Mouse (Mus musculus): ENCODE data around the gene Tmem212.

Gene Tmem212

DNA sequence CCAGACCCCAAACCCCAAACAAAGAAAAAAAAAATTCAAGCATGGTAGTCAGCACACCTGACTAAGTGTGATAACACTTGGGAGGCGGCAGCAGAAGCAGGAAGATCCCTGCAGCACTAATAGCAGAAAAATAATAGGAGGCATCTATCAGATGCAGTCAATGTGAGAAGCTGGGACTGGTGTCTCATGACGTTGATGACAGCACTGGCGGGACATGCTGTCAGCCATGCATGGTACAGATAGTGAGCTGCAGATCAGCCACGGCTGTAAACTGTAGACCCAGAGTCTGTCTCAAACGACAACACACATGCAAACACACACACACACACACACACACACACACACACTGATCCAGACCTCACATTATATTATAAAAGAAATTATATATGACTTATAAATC lies 52.9 kb downstream of the Tmem212 start:
- no peak for DNase-seq (ENCODE audit: low spot score in 2 of 2)

DNA sequence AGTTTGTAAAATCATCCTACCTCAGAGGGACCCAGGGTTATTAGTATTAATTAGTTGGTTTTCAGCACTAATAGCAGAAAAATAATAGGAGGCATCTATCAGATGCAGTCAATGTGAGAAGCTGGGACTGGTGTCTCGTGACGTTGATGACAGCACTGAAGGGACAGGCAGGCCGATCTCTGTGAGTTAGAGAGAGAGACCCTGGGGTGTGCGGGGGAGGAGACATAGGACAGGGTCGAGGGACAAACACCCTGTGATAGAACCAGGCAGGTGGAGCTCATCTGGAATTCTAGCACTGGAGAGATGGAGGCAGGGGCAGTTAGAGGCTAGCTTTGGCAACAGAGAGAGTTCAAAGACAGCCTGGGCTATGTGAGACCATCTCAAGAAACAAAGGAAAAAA lies 53.3 kb downstream of the Tmem212 start:
- DNase-seq (ENCODE audit: low spot score in 2 of 2), result no peak

DNA sequence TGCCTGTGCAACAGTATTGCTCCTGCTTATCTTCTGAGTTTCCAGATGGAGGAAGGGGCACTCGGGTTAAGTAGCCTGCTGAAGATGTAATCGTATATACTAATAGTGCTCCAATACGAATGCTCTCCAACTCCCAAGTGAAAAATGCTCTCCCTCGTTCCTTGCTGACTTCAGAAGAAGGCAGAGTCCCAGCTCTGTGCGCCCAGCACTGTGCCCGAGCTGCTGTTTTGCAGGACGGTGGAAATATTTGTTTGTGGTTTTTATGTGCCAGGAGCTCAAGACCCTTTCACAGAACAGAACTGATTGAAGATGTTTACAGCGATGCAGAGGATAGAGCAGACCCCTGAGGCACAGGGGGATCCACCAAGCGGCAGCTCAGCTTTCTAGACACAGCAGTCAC lies 55.9 kb downstream of the Tmem212 start:
- DNase-seq (ENCODE audit: low spot score in 2 of 2), result no peak

DNA sequence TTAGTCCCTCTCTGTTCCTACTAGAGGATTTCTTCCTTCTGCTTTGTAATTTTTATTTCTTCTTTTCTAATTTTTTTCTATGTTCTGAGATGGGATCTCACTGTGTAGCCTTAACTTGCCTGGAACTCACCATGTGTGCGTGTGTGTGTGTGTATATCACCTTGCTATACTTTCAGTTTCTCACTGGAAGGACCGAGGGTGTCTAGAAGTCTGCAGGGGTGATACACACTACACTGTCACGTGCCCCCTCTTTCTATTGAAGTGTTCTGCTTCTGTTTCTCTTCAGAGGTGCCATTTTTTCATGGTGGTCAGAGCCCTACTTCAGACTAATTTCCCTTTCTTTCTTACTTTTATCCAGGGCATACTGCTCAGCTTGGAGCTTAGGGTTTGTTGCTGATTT lies 56.4 kb downstream of the Tmem212 start:
- DNase-seq (ENCODE audit: low spot score in 2 of 2), result no peak

DNA sequence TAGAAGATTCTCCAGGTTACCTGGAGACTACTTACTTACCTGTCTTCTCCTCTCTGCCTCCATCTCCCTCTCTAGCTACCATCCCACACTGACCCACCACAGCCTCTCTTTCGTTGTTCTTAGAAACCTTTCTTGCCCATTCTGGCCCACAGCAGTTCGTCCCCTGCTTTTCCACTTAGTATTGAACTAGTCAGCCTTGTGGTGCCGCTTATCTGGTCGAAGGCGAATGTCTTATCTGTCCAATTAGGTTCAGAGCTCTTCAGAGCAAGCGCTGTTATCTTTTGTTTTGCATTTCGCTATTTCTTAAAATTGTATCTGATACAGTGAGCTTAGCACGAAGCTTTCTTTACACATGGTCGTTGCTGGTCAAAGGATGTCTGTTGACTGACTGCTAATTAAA lies 56.9 kb downstream of the Tmem212 start:
- no peak for DNase-seq (ENCODE audit: low spot score in 2 of 2)

DNA sequence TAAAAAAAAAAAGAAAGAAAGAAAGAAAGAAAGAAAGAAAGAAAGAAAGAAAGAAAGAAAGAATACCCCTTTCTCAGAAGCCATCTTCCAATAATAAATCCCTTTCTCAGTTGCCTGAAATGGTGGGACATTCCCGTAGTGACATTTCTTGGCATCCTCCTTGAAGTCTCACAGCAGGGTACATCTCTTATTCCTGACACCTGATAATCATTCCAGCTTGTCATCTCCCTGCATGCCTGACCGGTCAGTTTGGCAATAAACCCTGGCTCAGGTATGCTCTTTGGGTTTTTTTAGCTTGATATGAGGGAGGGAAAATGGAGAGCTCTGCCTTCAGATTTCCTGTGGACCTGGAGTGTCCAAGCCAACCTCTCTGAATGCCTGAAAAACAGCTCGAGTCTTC lies 59.9 kb downstream of the Tmem212 start:
- DNase-seq (ENCODE audit: low spot score in 2 of 2), result no peak

DNA sequence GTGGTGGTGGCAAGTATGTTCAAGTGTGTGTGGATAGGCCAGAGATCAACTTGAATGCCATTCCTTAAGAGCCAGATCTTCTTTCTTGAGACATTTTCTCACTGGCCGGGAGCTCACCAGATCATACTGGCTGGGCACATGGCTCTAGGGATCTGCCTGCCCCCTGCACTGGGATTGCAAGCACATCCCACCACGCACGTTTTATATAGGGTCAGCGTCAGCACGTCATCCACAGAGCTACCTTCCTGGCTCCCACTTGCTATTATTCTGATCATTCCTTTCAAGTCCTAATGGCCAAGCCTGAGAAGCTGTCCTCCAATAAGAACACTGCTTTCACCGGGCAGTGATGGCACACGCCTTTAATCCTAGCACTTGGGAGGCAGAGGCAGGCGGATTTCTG lies 60.4 kb downstream of the Tmem212 start:
- DNase-seq (ENCODE audit: low spot score in 2 of 2), result no peak

DNA sequence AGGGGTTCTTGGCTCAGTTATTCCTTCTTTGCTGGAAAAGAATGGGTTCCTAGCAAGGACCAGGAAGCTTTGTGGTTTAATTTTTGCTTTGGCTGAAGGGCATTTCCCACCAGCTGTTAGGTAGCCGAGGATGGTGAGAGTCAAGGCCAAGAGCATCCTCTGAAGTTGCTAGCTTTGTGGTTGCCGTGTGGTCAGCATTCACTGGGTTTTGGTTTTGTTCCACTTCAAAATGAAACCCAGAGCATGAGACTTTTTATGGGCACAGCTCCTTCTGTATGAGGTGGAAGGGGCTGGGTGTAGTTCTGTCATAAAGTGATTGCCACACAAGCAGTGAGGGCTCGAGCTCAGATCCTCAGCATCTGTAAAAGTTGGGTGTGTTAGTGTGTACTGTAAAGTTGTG lies 67.4 kb downstream of the Tmem212 start:
- no peak for DNase-seq (ENCODE audit: low spot score in 2 of 2)

DNA sequence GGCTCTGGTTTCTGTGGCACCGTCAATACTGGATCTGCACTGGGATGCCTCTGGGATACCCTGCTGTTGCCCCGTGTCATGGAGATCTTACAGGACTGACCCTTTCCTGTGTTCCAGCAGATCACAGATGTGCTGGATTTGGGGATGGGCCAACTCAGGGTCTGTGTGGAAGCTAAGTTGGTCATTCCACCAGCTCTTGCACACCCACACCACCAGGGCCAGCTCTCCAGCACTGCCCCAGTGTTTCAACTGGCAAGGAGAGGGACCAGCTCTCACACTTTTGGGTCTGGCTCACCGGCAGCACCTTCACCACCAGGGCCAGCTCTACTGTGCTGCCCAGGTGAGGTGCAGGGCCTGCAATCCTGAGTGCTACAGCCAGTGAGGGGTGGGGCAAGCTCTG lies 68.9 kb downstream of the Tmem212 start:
- DNase-seq (ENCODE audit: low spot score in 2 of 2), result no peak

DNA sequence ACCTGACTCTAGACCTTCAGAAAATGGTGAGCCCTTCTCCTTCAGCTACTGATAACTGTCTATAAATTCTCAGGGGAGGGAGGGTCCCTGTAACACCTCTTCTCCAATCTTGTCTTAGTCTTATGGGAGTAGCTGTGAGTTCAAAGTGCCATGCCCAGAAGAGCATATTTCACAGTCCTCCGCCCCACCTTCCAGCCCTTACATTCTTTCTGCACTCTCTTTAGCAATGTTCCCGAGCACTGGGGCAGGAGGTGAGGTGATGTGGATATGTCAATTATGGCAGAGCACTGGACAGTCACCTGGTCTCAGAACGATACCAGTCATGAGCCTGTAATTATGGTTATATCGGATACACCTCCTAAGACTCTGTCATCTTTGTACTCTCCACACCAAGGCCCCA lies 70.2 kb downstream of the Tmem212 start:
- no peak for DNase-seq (ENCODE audit: low spot score in 2 of 2)

All from right cerebral cortex, adult 2 months (tissue).